ENCODE assay signal across 1 mouse cellular context in the genomic region with DNA sequence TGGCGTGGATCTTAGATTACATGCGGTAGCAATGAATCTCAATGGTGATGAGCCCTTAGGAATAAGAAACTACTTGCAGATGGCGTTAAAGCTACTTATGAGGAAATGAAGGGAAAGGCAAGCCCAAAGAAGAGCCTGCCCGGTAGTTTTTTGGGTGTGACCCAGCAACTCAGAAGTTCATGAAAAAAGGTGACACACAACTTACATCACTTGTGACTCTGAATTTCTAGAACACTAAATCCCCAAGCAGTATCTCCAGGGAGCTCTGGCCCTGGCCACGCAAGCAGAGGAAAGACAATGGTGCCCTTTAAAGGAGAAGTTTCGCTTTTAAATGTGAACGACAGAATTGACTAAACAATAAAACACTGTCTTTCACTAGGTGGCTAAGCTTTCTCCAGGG.
TF ChIP-seq lines count a peak whose summit lies in the region.

No protein-coding gene starts in this region.

TF ChIP-seq in MEL, 35 proteins besides CTCF, POLR2A, EP300 and RAD21 (continued from another document):
- no peak for TF ChIP-seq USF2 (IDR thresholded peaks at IDR 0.05; ENCODE audit: borderline replicate concordance in 1 of 2, insufficient read depth in 1 of 2, low read depth in 1 of 2, low read length in 2 of 2)
- 0 out of 2 replicates have a peak, but pooled peaks have one; percentile 22 for TF ChIP-seq RCOR1 (IDR thresholded peaks at IDR 0.05; ENCODE audit: low read depth, low read length)
- TF ChIP-seq MAFK (IDR thresholded peaks at IDR 0.05; ENCODE audit: borderline replicate concordance, low read depth, low read length): no peak
- no peak for TF ChIP-seq GATA1 (IDR thresholded peaks at IDR 0.05; ENCODE audit: low read depth, low read length)
